Mouse (Mus musculus): ENCODE measurements around the gene Ppif. TPM values are rescaled to one million over a fixed set of nuclear protein-coding genes. Genes with fewer than 3 reads are reported as not detected.

Ppif gene
- total and polyA plus RNA-seq, 3 experiments = 244 to 487 (median 288) TPM

DNA sequence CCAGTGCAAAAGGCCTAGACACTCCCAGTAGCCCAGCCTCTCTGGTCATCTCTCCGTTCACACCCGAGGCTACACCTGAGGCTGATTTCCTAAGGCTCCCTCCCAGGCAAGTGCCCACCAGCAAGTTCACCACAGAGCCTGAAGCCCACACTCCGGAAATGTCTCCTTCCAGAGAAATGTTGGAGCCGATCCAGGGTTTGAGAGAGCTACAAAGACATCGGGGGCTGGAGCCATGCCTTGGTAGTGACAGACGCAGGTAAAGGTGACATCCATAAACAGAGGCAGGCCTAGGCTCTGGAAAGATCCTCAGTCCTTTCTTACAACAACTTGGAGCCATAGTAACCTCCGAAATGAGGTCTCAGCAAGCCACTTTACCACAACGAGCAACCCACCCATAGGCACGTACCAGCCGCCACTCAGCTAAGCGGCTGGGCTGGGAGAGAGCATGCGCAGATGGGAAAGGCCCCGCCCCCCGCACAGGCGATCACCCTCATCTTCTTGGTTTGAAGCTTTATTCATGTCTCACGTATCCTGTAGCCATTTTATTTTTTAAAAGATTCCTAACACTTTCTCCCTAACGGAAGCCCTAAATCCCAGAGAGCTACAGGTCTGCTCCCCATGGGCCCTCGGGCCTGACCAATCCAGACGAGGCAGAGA lies 28.5 kb upstream of the Ppif start:
- intact Hi-C loops (cut with DNase I) = no loop called here
- TF ChIP-seq CTCF (IDR thresholded peaks at IDR 0.05) (no peak), POLR2A (IDR thresholded peaks at IDR 0.05; ENCODE audit: insufficient read depth, low read depth, low read length) (no peak), EP300 (IDR thresholded peaks at IDR 0.05; ENCODE audit: insufficient read depth, low read depth, low read length) (no peak)
- peaks cover 6% of the 10 kb centered on the region; the same call in 1 of the 2 replicates for H3K4me1 ChIP-seq (ENCODE audit: control insufficient read depth, insufficient read depth, low read length)
- H3K4me3 ChIP-seq = no peak overlapping the region
- no peaks in the 10 kb centered on the region for H3K36me3 ChIP-seq (ENCODE audit: control insufficient read depth, insufficient read depth, low read length)
- H3K9ac ChIP-seq (ENCODE audit: low read depth, low read length) = 0 out of 2 replicates have a peak overlapping the region, but pooled peaks have one; percentile 7
- no peaks in the 10 kb centered on the region for H3K27me3 ChIP-seq (ENCODE audit: control insufficient read depth, insufficient read depth, low read length)
- no peaks in the 10 kb centered on the region for H3K79me2 ChIP-seq (replicated peaks; ENCODE audit: control insufficient read depth, insufficient read depth, low read length)
- DNase-seq = no peak
- 69% methylated on average over 19 of the region's 19 CpGs for WGBS
- peak overlapping the region; percentile 72 for H3K27ac ChIP-seq

DNA sequence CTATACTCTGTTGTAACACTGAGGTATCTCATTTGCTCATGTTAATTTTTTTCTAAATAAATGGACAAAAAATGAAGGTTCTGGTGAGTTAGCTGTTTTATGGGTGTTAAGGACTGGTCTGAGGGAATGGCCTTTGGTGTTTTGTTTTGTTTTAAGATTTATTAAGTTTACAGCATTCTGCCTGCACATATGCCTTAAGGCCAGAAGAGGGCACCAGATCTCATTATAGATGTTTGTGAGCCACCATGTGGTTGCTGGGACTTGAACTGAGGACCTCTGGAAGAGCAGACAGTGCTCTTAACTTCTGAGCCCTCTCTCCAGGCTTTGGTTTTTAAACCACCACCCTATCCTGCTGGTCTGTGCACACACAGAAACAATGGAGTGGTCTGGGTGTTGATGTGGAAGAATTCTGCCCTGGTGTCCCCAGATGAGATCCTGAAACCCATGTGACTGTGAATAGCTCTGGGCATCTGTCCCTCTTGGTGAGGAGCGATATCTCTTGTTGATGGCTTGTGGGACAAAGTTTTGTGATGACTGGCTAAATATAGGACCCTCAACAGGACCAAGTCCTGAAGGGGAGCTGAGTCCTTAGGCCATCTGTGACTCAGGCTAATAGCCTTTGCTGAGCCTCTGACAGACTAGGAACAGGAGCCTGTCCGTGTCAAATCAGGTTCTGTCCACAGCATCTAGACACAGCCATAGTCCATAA lies 27.1 kb upstream of the Ppif start:
- TF ChIP-seq EP300 (IDR thresholded peaks at IDR 0.05; ENCODE audit: insufficient read depth, low read depth, low read length) = peak; percentile 55; the same call in 1 of the 2 replicates
- TF ChIP-seq POLR2A (IDR thresholded peaks at IDR 0.05; ENCODE audit: insufficient read depth, low read depth, low read length) = no peak
- TF ChIP-seq CTCF (IDR thresholded peaks at IDR 0.05) = peak; percentile 80
- Histone ChIP-seq H3K9ac (ENCODE audit: low read depth, low read length) (no peak overlapping the region), H3K4me3 (no peak overlapping the region), H3K4me1 (ENCODE audit: control insufficient read depth, insufficient read depth, low read length) (peaks cover 6% of the 10 kb centered on the region; the same call in 1 of the 2 replicates), H3K27me3 (ENCODE audit: control insufficient read depth, insufficient read depth, low read length) (no peaks in the 10 kb centered on the region), H3K36me3 (ENCODE audit: control insufficient read depth, insufficient read depth, low read length) (no peaks in the 10 kb centered on the region), H3K79me2 (replicated peaks; ENCODE audit: control insufficient read depth, insufficient read depth, low read length) (no peaks in the 10 kb centered on the region), H3K27ac (peak overlapping the region; percentile 72)
- peak in 1 of 2 experiments; percentile 59 for DNase-seq
- intact Hi-C loops (cut with DNase I) = no loop called here
- 69% methylated on average over 2 of the region's 2 CpGs for WGBS

DNA sequence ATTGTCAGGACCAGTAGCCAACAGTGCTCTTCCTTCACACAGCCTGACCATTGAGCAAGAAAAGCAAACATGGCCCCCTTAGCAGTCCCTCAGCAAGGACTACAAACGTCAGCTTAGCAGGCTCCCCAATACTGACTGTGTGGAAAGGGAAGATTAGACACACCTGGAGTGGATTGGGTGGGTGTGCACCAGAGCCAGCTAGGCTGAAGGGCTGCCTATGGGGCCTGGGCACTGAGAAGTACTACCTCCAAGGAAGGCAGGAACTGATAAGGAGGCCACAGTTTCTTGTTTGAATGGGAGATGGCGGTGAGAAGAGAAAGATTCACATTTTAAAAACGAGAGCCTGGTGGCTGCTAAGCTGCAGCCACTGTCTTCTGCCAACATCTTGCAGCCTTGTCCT lies 26.4 kb upstream of the Ppif start:
- WGBS = 45% methylated on average over 3 of the region's 3 CpGs
- DNase-seq = no peak
- intact Hi-C loops (cut with DNase I) = no loop called here

DNA sequence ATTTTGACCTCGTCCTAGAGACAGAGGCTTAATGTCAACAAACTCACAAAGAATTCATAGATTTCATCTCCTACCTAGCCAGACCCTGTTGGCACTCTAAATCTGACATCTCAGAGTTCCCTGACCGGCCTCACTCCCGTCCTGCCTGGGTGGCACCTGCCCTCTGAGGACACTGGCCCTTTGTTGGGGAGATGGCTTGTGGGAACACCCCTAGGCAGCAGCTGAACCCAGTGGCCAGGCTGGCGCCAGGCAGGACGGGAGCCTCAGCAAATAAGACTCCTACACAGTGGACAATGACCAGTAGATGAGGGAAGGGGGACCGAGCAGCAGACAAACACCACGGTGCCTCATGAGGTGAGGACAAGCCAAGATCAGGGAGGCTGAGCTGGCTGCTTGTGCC lies 14.3 kb upstream of the Ppif start:
- no peak overlapping the region for H3K27ac ChIP-seq
- no peaks in the 10 kb centered on the region for H3K36me3 ChIP-seq (ENCODE audit: control insufficient read depth, insufficient read depth, low read length)
- no peak overlapping the region for H3K9ac ChIP-seq (ENCODE audit: low read depth, low read length)
- TF ChIP-seq EP300 (IDR thresholded peaks at IDR 0.05; ENCODE audit: insufficient read depth, low read depth, low read length) = no peak
- TF ChIP-seq CTCF (IDR thresholded peaks at IDR 0.05) = no peak
- TF ChIP-seq POLR2A (IDR thresholded peaks at IDR 0.05; ENCODE audit: insufficient read depth, low read depth, low read length) = no peak
- H3K79me2 ChIP-seq (replicated peaks; ENCODE audit: control insufficient read depth, insufficient read depth, low read length) = no peaks in the 10 kb centered on the region
- no peak for DNase-seq
- no peak overlapping the region for H3K4me3 ChIP-seq
- intact Hi-C loops (cut with DNase I) = no loop called here
- no peaks in the 10 kb centered on the region for H3K4me1 ChIP-seq (ENCODE audit: control insufficient read depth, insufficient read depth, low read length)
- WGBS = 67% methylated on average over 7 of the region's 7 CpGs
- no peaks in the 10 kb centered on the region for H3K27me3 ChIP-seq (ENCODE audit: control insufficient read depth, insufficient read depth, low read length)

More for the DNA sequence above, 26.4 kb upstream of the Ppif start:
- H3K27me3 ChIP-seq (ENCODE audit: control insufficient read depth, insufficient read depth, low read length) = no peaks in the 10 kb centered on the region
- peak overlapping the region; percentile 72 for H3K27ac ChIP-seq
- TF ChIP-seq POLR2A (IDR thresholded peaks at IDR 0.05; ENCODE audit: insufficient read depth, low read depth, low read length) (no peak), EP300 (IDR thresholded peaks at IDR 0.05; ENCODE audit: insufficient read depth, low read depth, low read length) (0 out of 2 replicates have a peak, but pooled peaks have one; percentile 16)
- H3K79me2 ChIP-seq (replicated peaks; ENCODE audit: control insufficient read depth, insufficient read depth, low read length) = no peaks in the 10 kb centered on the region
- peaks cover 6% of the 10 kb centered on the region; the same call in 1 of the 2 replicates for H3K4me1 ChIP-seq (ENCODE audit: control insufficient read depth, insufficient read depth, low read length)
- no peaks in the 10 kb centered on the region for H3K36me3 ChIP-seq (ENCODE audit: control insufficient read depth, insufficient read depth, low read length)
- H3K4me3 ChIP-seq = no peak overlapping the region
- no peak overlapping the region for H3K9ac ChIP-seq (ENCODE audit: low read depth, low read length)

DNA sequence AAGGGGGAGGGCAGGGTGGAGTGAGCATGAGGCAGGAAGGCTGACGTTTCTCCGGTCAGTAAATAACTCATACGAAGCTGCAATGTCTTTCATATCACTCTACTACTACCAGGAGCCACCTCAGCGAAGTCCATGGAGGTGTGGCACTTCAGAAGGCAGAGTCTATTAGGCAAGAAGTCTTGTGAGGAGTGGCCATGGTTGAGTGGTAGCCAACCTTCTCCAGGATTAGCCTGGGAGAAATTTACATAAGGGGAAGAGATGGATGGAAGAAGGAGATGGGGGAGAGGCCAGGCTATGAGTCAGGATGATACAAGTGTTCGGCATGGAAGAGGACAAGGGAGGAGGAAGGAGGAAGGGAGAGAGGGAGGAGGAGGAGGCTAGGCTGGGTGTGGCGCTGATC lies 11.9 kb upstream of the Ppif start:
- TF ChIP-seq EP300 (IDR thresholded peaks at IDR 0.05; ENCODE audit: insufficient read depth, low read depth, low read length) (no peak), POLR2A (IDR thresholded peaks at IDR 0.05; ENCODE audit: insufficient read depth, low read depth, low read length) (no peak), CTCF (IDR thresholded peaks at IDR 0.05) (no peak)
- H3K4me3 ChIP-seq = no peak overlapping the region
- no peaks in the 10 kb centered on the region for H3K27me3 ChIP-seq (ENCODE audit: control insufficient read depth, insufficient read depth, low read length)
- intact Hi-C loops (cut with DNase I) = no loop called here
- 65% methylated on average over 6 of the region's 6 CpGs for WGBS
- peaks cover 1% of the 10 kb centered on the region; the same call in 1 of the 2 replicates for H3K4me1 ChIP-seq (ENCODE audit: control insufficient read depth, insufficient read depth, low read length)
- no peak overlapping the region for H3K27ac ChIP-seq
- no peak overlapping the region for H3K9ac ChIP-seq (ENCODE audit: low read depth, low read length)
- no peaks in the 10 kb centered on the region for H3K79me2 ChIP-seq (replicated peaks; ENCODE audit: control insufficient read depth, insufficient read depth, low read length)
- H3K36me3 ChIP-seq (ENCODE audit: control insufficient read depth, insufficient read depth, low read length) = no peaks in the 10 kb centered on the region
- no peak for DNase-seq
